Mouse (Mus musculus) brain, embryonic 14.5 days (tissue): ENCODE results near the gene Plcd3.
A peak's percentile ranks its signal among the peaks of the same experiment; 100 is the strongest.

ENCODE experiments used
- CTCF ChIP-seq: fragments of 200-500 bp; IDR thresholded peaks from 2 replicates; pipeline ENCODE4 v1.5.1; 2012; ENCODE audit warnings: inconsistent platforms, mild to moderate bottlenecking, moderate library complexity, borderline replicate concordance; ENCODE audit not compliant: insufficient read depth, insufficient read length; ENCODE audit errors: extremely low read depth
- POLR2A ChIP-seq: fragments of 200-500 bp; IDR thresholded peaks from 2 replicates; pipeline ENCODE4 v1.6.1; 2012; ENCODE audit warnings: mild to moderate bottlenecking, inconsistent platforms, borderline replicate concordance; ENCODE audit not compliant: poor library complexity, insufficient read depth, insufficient read length, severe bottlenecking; ENCODE audit errors: extremely low read depth

- peak; percentile 31; the same call in 1 of the 2 replicates for TF ChIP-seq POLR2A
- TF ChIP-seq CTCF: no peak
These were observed 13.9 kb upstream of the Plcd3 start for GRCm38 (mm10) chr11:103115163-103116007.
